Mouse (Mus musculus) ES-E14 (cell line): ENCODE measurements at regions not wholly inside any gene's neighbourhood (a gene's known extent, or its start where the extent isn't known, plus 50 kb on each side); places are given as distances from the start of the nearest gene placed in this dataset.

ENCODE experiments used
- DNase-seq: peaks from one replicate; pipeline ENCODE4 v3.0.0-alpha.2; 2013; ENCODE audit warnings: low read depth, low spot score
- H3K27ac ChIP-seq: 2 replicates; pipeline ENCODE4 v1.5.1; 2012; ENCODE audit warnings: low read depth, mild to moderate bottlenecking, low read length, moderate library complexity, mixed read lengths; ENCODE audit not compliant: poor library complexity, insufficient read depth, severe bottlenecking
- H3K36me3 ChIP-seq: 2 replicates; pipeline ENCODE4 v1.6.1; 2012; ENCODE audit warnings: mild to moderate bottlenecking, low read length, moderate library complexity, mixed read lengths; ENCODE audit not compliant: control insufficient read depth, poor library complexity, insufficient read depth, severe bottlenecking
- H3K4me1 ChIP-seq, 2 experiments: fragments of 150-350 bp in 1 of 2; sonication (generic) in 1 of 2; 2 replicates each; pipeline ENCODE4 v1.6.1; 2012; ENCODE audit warnings: low read length in 2 of 2, mild to moderate bottlenecking in 1 of 2, mixed read lengths in 1 of 2; ENCODE audit not compliant: control insufficient read depth in 2 of 2, insufficient read depth in 2 of 2, poor library complexity in 1 of 2
- H3K4me3 ChIP-seq, 2 experiments: fragments of 150-350 bp in 1 of 2; sonication (generic) in 1 of 2; 2 replicates each; pipeline ENCODE4 v1.5.1; 2012; ENCODE audit warnings: low read length in 2 of 2, low read depth in 1 of 2, mild to moderate bottlenecking in 1 of 2, mixed read lengths in 1 of 2; ENCODE audit not compliant: insufficient read depth in 1 of 2, poor library complexity in 1 of 2, severe bottlenecking in 1 of 2
- H3K9ac ChIP-seq: 2 replicates; pipeline ENCODE4 v1.6.1; 2012; ENCODE audit warnings: low read depth, mild to moderate bottlenecking, low read length, mixed read lengths; ENCODE audit not compliant: poor library complexity, insufficient read depth, severe bottlenecking
- H3K9me3 ChIP-seq: fragments of 150-350 bp; sonication (generic); 2 replicates; pipeline ENCODE4 v1.6.1; 2012; ENCODE audit warnings: low read depth, mild to moderate bottlenecking, low read length; ENCODE audit not compliant: control insufficient read depth, insufficient read depth
- CHD2 ChIP-seq: IDR thresholded peaks from 2 replicates; pipeline ENCODE4 v1.6.1; 2014; ENCODE audit warnings: mild to moderate bottlenecking, low read depth, low read length, inconsistent platforms
- HCFC1 ChIP-seq: IDR thresholded peaks from 2 replicates; pipeline ENCODE4 v1.6.1; 2012; ENCODE audit warnings: low read length, inconsistent platforms, borderline replicate concordance; ENCODE audit not compliant: insufficient read depth
- MAFK ChIP-seq: IDR thresholded peaks from 2 replicates; pipeline ENCODE4 v1.6.1; 2014; ENCODE audit warnings: mild to moderate bottlenecking, low read depth, low read length, inconsistent platforms; ENCODE audit not compliant: insufficient read depth
- ZC3H11A ChIP-seq: IDR thresholded peaks from 2 replicates; pipeline ENCODE4 v1.6.1; 2012; ENCODE audit warnings: low read depth, mild to moderate bottlenecking, inconsistent platforms, low read length, borderline replicate concordance
- ZNF384 ChIP-seq: IDR thresholded peaks from 2 replicates; pipeline ENCODE4 v1.6.1; 2012; ENCODE audit warnings: low read depth, low read length, inconsistent platforms
- in situ Hi-C, 2 experiments: fragments of 600-800 bp; cut with MboI; formaldehyde crosslinking; loops; one replicate each; pipeline ENCODE4 v1.15.1; 2025; ENCODE audit warnings: low sequenced_read_pairs in 2 of 2, inconsistent platforms in 1 of 2; ENCODE audit not compliant: unreplicated experiment in 2 of 2

DNA sequence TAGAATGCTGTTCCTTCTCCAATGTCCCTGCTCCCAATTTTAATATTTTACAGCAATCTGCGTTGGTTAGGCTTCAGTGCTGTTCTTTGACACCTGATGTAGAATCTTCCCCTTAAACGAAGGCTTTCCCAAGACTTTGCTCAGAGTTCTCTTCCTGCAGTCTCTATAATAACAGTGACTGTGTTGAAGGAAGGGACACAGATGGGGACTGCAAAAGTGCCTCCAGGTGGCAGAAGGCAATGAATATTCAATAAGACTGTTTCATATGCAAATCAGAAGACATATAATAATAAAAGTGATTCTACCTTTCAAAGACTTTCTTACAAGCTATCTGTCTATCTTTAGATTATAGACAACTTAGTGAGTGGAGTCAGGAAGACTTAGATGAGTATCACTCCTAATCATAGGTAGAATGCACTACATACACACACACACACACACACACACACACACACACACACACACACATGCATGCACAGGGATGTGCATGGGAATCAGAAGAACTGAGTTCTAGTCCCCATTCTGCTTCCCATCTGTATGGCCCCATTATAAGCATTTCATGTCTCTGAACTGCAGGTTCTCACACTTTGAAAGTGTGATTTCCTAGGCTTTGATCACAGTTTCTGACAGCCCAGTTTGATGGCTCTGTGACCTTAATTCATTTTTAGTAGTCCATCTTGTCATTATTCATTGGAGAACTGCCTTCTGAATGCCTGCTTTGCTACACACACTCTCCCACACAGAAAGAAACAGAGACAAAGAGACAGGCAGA, 445.1 kb upstream of the Tenm4 start:
- in situ Hi-C loops = no loop called here
- Histone ChIP-seq H3K36me3 (no peaks in the 10 kb centered on the region), H3K4me3 (no peak overlapping the region), H3K9ac (no peak overlapping the region), H3K27ac (no peak overlapping the region), H3K9me3 (no peaks in the 10 kb centered on the region), H3K4me1 (no peaks in the 10 kb centered on the region)
- DNase-seq = no peak
- no peak for TF ChIP-seq CHD2
- TF ChIP-seq MAFK = no peak
- TF ChIP-seq ZC3H11A = no peak
- TF ChIP-seq ZNF384 = no peak
- TF ChIP-seq HCFC1 = no peak

DNA sequence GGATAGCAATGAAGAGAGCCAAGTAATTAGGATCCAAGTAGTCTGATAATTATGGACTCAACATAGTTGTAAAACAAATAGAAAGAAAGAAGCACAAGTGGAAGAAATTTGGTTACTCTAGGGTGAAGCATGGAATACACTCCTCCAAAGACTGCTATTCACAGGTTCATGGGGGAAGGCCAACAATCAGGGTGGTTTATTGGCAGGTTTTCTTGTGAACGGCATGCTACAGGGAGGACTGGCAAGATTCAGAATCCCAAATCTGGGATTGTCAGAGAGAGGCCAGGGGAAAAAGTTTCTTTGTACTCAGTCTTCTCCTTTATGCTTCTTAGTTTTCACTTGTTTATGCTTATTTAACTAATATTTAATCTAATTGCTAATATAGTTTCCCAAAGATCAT, 437.2 kb upstream of the Tenm4 start:
- no peak for TF ChIP-seq MAFK
- TF ChIP-seq ZNF384 = no peak
- no peak for DNase-seq
- no peaks in the 10 kb centered on the region for H3K4me1 ChIP-seq
- H3K4me3 ChIP-seq = no peak overlapping the region
- no peak overlapping the region for H3K27ac ChIP-seq
- in situ Hi-C loops = no loop called here
- no peaks in the 10 kb centered on the region for H3K36me3 ChIP-seq
- H3K9ac ChIP-seq = no peak overlapping the region
- H3K9me3 ChIP-seq = no peaks in the 10 kb centered on the region

DNA sequence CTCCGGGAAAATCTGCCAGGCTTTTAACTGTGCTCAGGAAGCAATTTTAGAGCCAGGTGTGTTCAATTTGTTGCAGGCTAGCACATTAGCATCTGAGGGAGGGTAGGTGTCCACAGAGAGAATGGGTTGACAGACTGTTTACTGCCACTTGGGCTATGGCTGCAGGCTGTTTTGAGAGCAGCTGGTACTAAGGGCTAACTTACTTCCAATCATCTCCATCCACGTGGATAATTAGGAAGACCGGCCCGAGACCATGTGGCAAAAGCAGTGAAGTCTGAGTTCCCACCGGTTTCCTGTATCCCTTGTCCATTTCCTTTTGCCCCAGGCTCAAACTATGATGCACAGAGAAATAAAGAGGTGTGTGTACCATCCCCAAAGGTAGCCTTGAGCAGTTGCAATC, 436.5 kb upstream of the Tenm4 start:
- Histone ChIP-seq H3K4me1 (no peaks in the 10 kb centered on the region), H3K4me3 (no peak overlapping the region), H3K36me3 (no peaks in the 10 kb centered on the region), H3K9ac (no peak overlapping the region), H3K9me3 (no peaks in the 10 kb centered on the region), H3K27ac (no peak overlapping the region)
- in situ Hi-C loops = no loop called here
- no peak for DNase-seq
- TF ChIP-seq ZC3H11A = no peak
- no peak for TF ChIP-seq CHD2
- TF ChIP-seq ZNF384 = no peak
- no peak for TF ChIP-seq HCFC1
- TF ChIP-seq MAFK = no peak

DNA sequence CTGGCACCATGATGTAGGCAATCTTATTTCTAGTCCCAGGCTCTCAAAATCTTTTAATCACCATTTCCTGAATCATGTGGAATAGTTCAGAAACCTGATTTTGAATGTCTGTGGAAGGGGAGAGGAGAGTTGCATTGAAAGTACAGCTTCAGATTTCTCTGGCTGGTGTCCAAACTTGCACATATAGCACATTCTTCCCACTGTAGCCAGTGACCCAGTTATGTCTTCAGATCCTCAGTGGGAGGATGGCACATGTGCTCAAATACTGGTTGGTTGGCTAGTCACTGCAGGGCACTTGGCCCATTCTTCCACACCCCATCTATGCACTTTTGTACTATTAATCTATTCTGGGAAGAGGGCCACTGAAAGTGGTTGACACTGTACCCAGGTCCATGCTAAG, 434.3 kb upstream of the Tenm4 start:
- Histone ChIP-seq H3K9me3 (no peaks in the 10 kb centered on the region), H3K36me3 (no peaks in the 10 kb centered on the region), H3K4me1 (no peaks in the 10 kb centered on the region), H3K27ac (no peak overlapping the region), H3K4me3 (no peak overlapping the region), H3K9ac (no peak overlapping the region)
- no peak for DNase-seq
- no peak for TF ChIP-seq ZC3H11A
- TF ChIP-seq HCFC1 = no peak
- TF ChIP-seq CHD2 = no peak
- TF ChIP-seq ZNF384 = no peak
- no peak for TF ChIP-seq MAFK
- in situ Hi-C loops = no loop called here
